Mouse (Mus musculus) small intestine, adult 2 months (tissue): ENCODE measurements around the gene Klhl36. TPM values are rescaled to one million over a fixed set of nuclear protein-coding genes. Genes with fewer than 3 reads are reported as not detected.
A peak's percentile ranks its signal among the peaks of the same experiment; 100 is the strongest.
"Not testable (repeated sequence)": the region's sequence is repeated elsewhere in the genome, so short reads cannot be mapped to it uniquely, and the experiment has no call there.

ENCODE experiments used
- H3K27ac ChIP-seq: fragments of 200-500 bp; 2 replicates; pipeline ENCODE4 v1.5.1; 2012; ENCODE audit warnings: low read depth, low read length, control low read depth, inconsistent platforms; ENCODE audit not compliant: insufficient read depth
- H3K27me3 ChIP-seq: fragments of 200-500 bp; 2 replicates; pipeline ENCODE4 v1.6.1; 2012; ENCODE audit warnings: mild to moderate bottlenecking, moderate library complexity, low read length, inconsistent platforms; ENCODE audit not compliant: control insufficient read depth, insufficient read depth
- H3K36me3 ChIP-seq: fragments of 200-500 bp; 2 replicates; pipeline ENCODE4 v1.6.1; 2012; ENCODE audit warnings: mild to moderate bottlenecking, low read length, control low read depth, inconsistent platforms; ENCODE audit not compliant: control insufficient read depth, insufficient read depth
- H3K4me1 ChIP-seq: fragments of 200-500 bp; 2 replicates; pipeline ENCODE4 v1.6.1; 2012; ENCODE audit warnings: low read length, inconsistent platforms, mixed read lengths; ENCODE audit not compliant: control insufficient read depth, insufficient read depth, insufficient read length
- H3K4me3 ChIP-seq: fragments of 200-500 bp; 2 replicates; pipeline ENCODE4 v1.5.1; 2012; ENCODE audit warnings: low read depth, mild to moderate bottlenecking, control low read depth, inconsistent platforms, low read length, moderate library complexity
- CTCF ChIP-seq: fragments of 200-500 bp; IDR thresholded peaks from 2 replicates; pipeline ENCODE4 v1.5.1; 2012; ENCODE audit warnings: low read depth, mild to moderate bottlenecking, control low read depth, inconsistent platforms, low read length, moderate library complexity, mixed read lengths; ENCODE audit not compliant: insufficient replicate concordance, insufficient read length; ENCODE audit errors: extremely low read depth
- POLR2A ChIP-seq: fragments of 200-500 bp; IDR thresholded peaks from 2 replicates; pipeline ENCODE4 v1.6.1; 2012; ENCODE audit warnings: low read depth, mild to moderate bottlenecking, control low read depth, inconsistent platforms, low read length, moderate library complexity
- WGBS: fragments of 180-500 bp; shearing (Covaris S2); methylation state at CpG from one replicate; pipeline ENCODE4 v1.1.7; 2018; 5-methylcytosine and 5-hydroxymethylcytosine counted together
- polyA plus RNA-seq: library from polyadenylated mRNA; depleted of rRNA; stranded (reverse); fragments of >200 nt; gene quantifications from 2 replicates; pipeline ENCODE4 v1.2.3, GENCODE M21; 2012

The Klhl36 gene
- polyA plus RNA-seq, 1 experiment = 23.8 TPM

DNA sequence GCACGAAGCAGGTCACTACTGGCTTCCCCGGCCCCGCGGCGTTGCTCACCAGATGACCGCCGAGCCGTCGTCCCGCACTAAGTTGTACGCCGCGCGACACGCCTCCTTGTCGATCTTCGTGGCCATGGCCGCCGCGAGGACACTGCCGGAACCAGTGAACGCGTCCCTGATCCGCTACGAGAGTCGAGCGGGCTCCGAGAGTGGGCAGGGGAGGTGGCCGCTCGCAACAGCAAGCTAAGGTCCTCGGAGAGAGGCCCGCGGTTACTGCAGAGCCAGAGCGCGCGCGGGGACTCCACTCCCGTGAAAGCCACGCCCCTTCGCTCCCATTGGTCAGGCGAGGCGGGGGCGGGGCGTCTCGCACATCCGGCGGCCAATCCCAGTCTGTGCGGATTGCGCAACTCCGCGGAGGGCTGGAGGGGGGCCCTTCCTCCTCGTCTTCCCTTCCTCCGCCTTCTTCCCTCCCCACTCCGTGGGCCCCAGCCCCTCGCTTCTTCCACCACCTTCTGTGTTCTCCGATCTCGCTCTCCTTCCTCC is 21.7 kb upstream of the Klhl36 start, which contains the start of gene Cotl1:
Gene Cotl1 (minus strand): TSS at position 270 of the 534 bp plus-strand sequence.
- Histone ChIP-seq H3K4me3 (peak within 1 kb of the TSS; percentile 92), H3K27ac (peak within 1 kb of the TSS; percentile 71), H3K36me3 (no peaks in the 10 kb centered on the region; the same call in 1 of the 2 replicates), H3K27me3 (no peaks in the 10 kb centered on the region), H3K4me1 (peaks cover 23% of the 10 kb centered on the region)
- WGBS = under 1% methylated on average over 57 of the region's 57 CpGs
- TF ChIP-seq POLR2A = peak; percentile 99
- no peak for TF ChIP-seq CTCF

DNA sequence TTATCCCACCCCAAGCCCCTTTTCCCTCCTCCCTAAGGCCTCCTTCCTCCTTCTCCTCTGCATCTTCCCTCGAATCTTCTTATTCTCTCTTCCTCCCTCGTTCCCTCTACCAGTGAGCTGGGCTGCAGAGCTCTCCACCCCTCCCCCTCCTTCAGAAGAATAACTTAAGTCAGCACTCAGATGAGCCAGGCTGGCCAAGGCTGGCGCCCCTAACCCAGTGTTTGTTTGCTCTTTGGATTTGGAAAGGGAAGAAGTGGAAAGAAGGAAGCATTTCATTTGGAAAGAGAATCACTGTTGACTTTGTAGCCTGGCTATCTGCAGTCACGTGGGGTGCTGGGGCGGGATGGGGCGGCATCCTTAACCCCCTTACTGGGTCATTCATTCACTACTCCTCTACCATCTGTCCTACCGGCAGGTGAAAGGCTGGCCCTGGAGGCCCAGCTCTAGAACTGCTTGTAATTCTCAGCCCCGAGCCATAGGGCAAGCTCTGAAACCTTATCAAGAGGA is 21.1 kb upstream of the Klhl36 start:
- TF ChIP-seq CTCF (no peak), POLR2A (no peak)
- Histone ChIP-seq H3K4me1 (peaks cover 23% of the 10 kb centered on the region), H3K4me3 (peak overlapping the region; percentile 92), H3K36me3 (no peaks in the 10 kb centered on the region; the same call in 1 of the 2 replicates), H3K27ac (peak overlapping the region; percentile 71), H3K27me3 (no peaks in the 10 kb centered on the region)
- 14% methylated on average over 8 of the region's 8 CpGs for WGBS

DNA sequence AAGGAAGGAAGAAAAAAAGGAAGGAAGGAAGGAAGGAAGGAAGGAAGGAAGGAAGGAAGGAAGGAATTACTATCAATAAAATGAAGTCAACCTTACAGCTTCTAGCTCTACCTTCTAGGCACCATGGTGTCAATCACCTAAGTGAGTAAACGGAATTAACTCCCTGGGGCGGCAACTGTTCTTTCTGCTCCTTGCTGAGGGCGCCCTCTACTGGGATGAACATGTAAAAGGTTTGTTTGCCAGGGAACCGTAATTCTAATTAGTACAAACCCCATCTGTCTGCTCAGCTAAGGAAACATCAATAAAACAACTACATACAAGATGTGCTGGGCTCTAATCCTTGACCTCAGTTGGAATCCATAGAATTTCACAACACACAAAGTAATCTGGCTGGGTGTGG is 18.6 kb upstream of the Klhl36 start:
- Histone ChIP-seq H3K4me1 (peaks cover 12% of the 10 kb centered on the region), H3K36me3 (no peaks in the 10 kb centered on the region), H3K27me3 (no peaks in the 10 kb centered on the region), H3K27ac (no peak overlapping the region), H3K4me3 (no peak overlapping the region)
- peak; percentile 70; the same call in 1 of the 2 replicates for TF ChIP-seq CTCF
- TF ChIP-seq POLR2A = no peak
- 3% methylated on average over 4 of the region's 4 CpGs for WGBS

DNA sequence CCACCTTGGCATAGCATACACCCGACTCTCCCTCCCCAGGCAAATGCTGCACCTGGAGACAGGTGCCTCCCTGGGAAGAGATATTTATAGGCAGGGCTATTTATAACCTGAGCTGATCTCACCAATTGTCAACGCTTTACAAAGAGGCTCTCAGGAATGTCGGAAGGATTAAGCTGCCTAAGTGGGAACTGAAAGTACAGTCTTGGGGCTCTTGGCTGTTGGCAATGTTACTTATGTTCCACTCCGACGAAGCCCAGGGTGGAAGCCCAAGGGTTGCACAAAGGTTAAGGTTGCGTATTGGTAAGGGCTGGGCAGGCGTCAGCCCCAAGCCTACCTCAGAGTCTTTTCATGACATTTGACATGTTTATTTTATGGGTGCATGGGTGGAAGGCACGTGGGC is 17.5 kb upstream of the Klhl36 start:
- Histone ChIP-seq H3K36me3 (no peaks in the 10 kb centered on the region), H3K27ac (peak overlapping the region; percentile 16; the same call in 1 of the 2 replicates)

DNA sequence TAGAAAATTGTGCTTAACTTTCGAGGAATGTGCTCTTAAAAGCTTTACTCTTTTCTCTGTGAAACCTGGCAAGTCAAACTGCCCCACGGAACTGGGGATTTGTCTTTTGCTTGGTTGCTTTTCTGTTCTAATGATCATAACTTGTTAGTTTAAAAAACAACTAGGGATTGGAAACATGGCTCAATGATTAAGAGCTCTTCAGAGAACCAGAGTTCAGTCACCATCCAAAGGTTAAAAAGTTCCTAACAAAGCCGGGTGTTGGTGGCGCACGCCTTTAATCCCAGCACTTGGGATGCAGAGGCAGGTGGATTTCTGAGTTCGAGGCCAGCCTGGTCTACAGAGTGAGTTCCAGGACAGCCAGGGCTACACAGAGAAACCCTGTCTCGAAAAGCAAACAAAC is 16.3 kb upstream of the Klhl36 start:
- H3K36me3 ChIP-seq, H3K27ac ChIP-seq, H3K4me1 ChIP-seq, H3K4me3 ChIP-seq, H3K27me3 ChIP-seq: not testable (repeated sequence)
- whole genome bisulfite sequencing = 82% methylated on average over 7 of the region's 7 CpGs

More for the DNA sequence above, 17.5 kb upstream of the Klhl36 start:
- 12% methylated on average over 8 of the region's 8 CpGs for WGBS
- Histone ChIP-seq H3K4me3 (no peak overlapping the region), H3K27me3 (no peaks in the 10 kb centered on the region), H3K4me1 (peaks cover 9% of the 10 kb centered on the region)
- no peak for TF ChIP-seq POLR2A
- TF ChIP-seq CTCF = no peak

DNA sequence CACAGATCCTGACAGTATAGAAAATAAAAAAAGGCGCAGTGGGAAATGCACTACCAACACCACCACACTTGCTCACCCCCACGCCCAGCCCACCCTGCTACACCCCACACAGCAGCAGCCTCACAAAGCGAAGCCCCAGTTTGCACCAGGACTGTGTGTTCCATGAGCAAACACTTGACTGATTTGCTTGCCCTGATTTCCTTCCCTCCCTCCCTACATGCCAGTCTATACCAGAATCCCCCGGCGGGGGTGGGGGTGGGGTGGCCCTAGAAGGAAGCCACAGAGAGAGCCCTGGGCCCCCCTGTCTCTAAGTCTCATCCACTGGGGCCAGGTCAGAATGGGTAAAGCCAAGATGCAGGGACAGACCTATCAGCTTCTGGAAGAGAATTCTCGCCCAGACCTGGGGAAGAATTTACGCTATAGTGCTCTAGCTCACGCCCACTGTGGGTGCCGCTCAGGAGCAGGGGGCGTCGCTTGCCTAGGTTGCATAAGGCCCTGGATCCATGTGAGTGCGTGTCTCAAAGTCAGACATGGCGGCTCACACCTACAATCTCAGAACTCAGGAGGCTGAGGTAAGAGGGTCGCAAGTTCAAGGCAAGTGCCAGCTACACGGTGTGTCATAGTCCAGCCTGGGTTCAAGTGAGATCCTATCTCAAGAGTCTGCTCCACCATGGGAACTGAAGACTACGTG is 14.7 kb upstream of the Klhl36 start:
- H3K27me3 ChIP-seq = no peaks in the 10 kb centered on the region
- peaks cover 3% of the 10 kb centered on the region; the same call in 1 of the 2 replicates for H3K4me1 ChIP-seq
- no peak overlapping the region for H3K4me3 ChIP-seq
- TF ChIP-seq POLR2A (no peak), CTCF (no peak)
- H3K27ac ChIP-seq = no peak overlapping the region
- H3K36me3 ChIP-seq = no peaks in the 10 kb centered on the region
- 87% methylated on average over 16 of the region's 16 CpGs for WGBS

DNA sequence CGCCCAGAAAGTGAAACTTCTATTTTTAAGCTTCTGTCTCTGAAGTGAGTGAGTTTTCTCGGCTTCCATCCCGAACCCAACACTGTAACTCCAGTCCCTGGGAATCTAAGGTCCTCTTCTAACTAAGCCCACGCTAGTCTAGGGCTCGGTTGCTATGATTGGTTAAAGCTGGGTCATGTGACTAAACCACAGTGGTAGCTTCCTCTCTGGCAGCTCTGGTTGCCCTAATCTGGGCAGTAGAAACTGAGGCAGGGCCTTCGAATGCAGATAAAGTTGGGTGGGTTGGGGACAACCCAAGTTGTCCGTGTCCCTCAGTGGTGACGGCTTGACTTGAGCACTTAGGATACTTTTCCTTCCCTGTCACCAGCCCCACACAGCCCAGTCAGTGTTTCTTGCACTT is 8.5 kb upstream of the Klhl36 start:
- no peak overlapping the region for H3K27ac ChIP-seq
- H3K4me1 ChIP-seq = no peaks in the 10 kb centered on the region
- WGBS = 83% methylated on average over 8 of the region's 8 CpGs
- no peak overlapping the region for H3K4me3 ChIP-seq
- no peak for TF ChIP-seq CTCF
- TF ChIP-seq POLR2A = no peak
- no peaks in the 10 kb centered on the region for H3K36me3 ChIP-seq
- no peaks in the 10 kb centered on the region for H3K27me3 ChIP-seq
